Mouse (Mus musculus) central nervous system, embryonic 14 days (tissue): ENCODE measurements around the gene Raf1. TPM values are rescaled to one million over a fixed set of nuclear protein-coding genes. Genes with fewer than 3 reads are reported as not detected.

Experiments used
- polyA plus RNA-seq: library from polyadenylated mRNA; depleted of rRNA; stranded (reverse); fragments of >200 nt; gene quantifications from 2 replicates; pipeline ENCODE4 v1.2.3, GENCODE M21; 2012; rRNA removed

The Raf1 gene
- 238 and 260 TPM in 2 replicates for polyA plus RNA-seq

GRCm38 (mm10) chr6:115676452-115677128 lies at the start of gene Raf1:
Gene Raf1, minus strand, starts transcription at chr6:115676635.

GRCm38 (mm10) chr6:115601715-115602523 lies 74.5 kb downstream of the Raf1 start, which contains the start of gene Mkrn2:
Gene Mkrn2, plus strand, starts transcription at chr6:115601902.

GRCm38 (mm10) chr6:115592458-115592857 lies 84.0 kb downstream of the Raf1 start, which contains the start of gene Mkrn2os:
Gene Mkrn2os, minus strand, starts transcription at chr6:115592576.

Other genes starting within 250 kb of the Raf1 start
- gene Tsen2, start 132.0 kb downstream of the Raf1 start, polyA plus RNA-seq = 20.6 and 21.8 TPM in 2 replicates
- 0.04 and 0.10 TPM in 2 replicates for gene Mkrn2os, start 84.1 kb downstream of the Raf1 start, polyA plus RNA-seq
- 30.2 and 37.3 TPM in 2 replicates for gene Mkrn2, start 74.7 kb downstream of the Raf1 start, polyA plus RNA-seq
- gene Tmem40, start 85.8 kb upstream of the Raf1 start, polyA plus RNA-seq = 1.2 and 1.5 TPM in 2 replicates
- 30.7 and 32.0 TPM in 2 replicates for gene Cand2, start 97.9 kb upstream of the Raf1 start, polyA plus RNA-seq
- gene Rpl32, start 132.1 kb upstream of the Raf1 start, polyA plus RNA-seq = 1,587 and 1,726 TPM in 2 replicates
- gene Efcab12, start 161.8 kb upstream of the Raf1 start, polyA plus RNA-seq = 4.1 and 4.2 TPM in 2 replicates
- 14.2 and 14.7 TPM in 2 replicates for gene Mbd4, start 176.7 kb upstream of the Raf1 start, polyA plus RNA-seq
- 24.4 and 24.5 TPM in 2 replicates for gene Ift122, start 176.8 kb upstream of the Raf1 start, polyA plus RNA-seq